Mouse (Mus musculus): Measurements from ENCODE around the gene Fam110c. TPM values are rescaled to one million over a fixed set of nuclear protein-coding genes. Genes with fewer than 3 reads are reported as not detected.

The Fam110c gene
- total and polyA plus RNA-seq, 3 experiments, result 0.10 TPM; not detected in 2

GRCm38 (mm10) chr12:31080890-31081554 lies 7.4 kb downstream of the Fam110c start (continued):
- TF ChIP-seq MAX (IDR thresholded peaks at IDR 0.05; ENCODE audit: low read length) (no peak), CHD2 (IDR thresholded peaks at IDR 0.05; ENCODE audit: low read length) (no peak), JUN (IDR thresholded peaks at IDR 0.05; ENCODE audit: insufficient read depth, low read depth, low read length) (no peak), BHLHE40 (IDR thresholded peaks at IDR 0.05; ENCODE audit: low read depth, low read length) (peak; percentile 34)

- no peaks in the 10 kb centered on the region for H3K9me3 ChIP-seq (replicated peaks; ENCODE audit: low read length)
- H3K4me1 ChIP-seq (ENCODE audit: control insufficient read depth in 1 of 2, insufficient read depth in 2 of 2), result peaks cover 4 to 12% of the 10 kb centered on the region in 2 experiments; a peak in 3 of 4 replicates
- dilution Hi-C loops (cut with MboI; ENCODE audit: extremely low pct_ligation_motif_present, extremely low pct_unique_long_range_greater_than_20kb, low sequenced_read_pairs), result no loop called here
- no peak overlapping the region for H3K4me2 ChIP-seq (ENCODE audit: insufficient read depth, low read depth, poor library complexity, severe bottlenecking)
- no peak overlapping the region for H3K27ac ChIP-seq (ENCODE audit: insufficient read depth, low read depth)
- in situ Hi-C loops (cut with MboI; ENCODE audit: low pct_ligation_motif_present, low pct_unique_long_range_greater_than_20kb, low sequenced_read_pairs), result no loop called here
- TF ChIP-seq MAZ (IDR thresholded peaks at IDR 0.05; ENCODE audit: low read depth, low read length) (no peak), CTCF (conservative IDR thresholded peaks at IDR 0.05 in 1 of 2, IDR thresholded peaks at IDR 0.05 in 1 of 2; ENCODE audit: low read depth in 2 of 2, low read length in 2 of 2) (no peak), USF1 (IDR thresholded peaks at IDR 0.05; ENCODE audit: low read depth, low read length) (no peak), JUND (conservative IDR thresholded peaks at IDR 0.05; ENCODE audit: low read depth, low read length) (no peak), POLR2AphosphoS2 (IDR thresholded peaks at IDR 0.05; ENCODE audit: low read depth, low read length) (no peak), MAX (IDR thresholded peaks at IDR 0.05; ENCODE audit: low read length) (no peak), NELFE (IDR thresholded peaks at IDR 0.05; ENCODE audit: low read depth, low read length) (no peak), EP300 (IDR thresholded peaks at IDR 0.05; ENCODE audit: low read length) (no peak), CHD2 (IDR thresholded peaks at IDR 0.05; ENCODE audit: low read length) (no peak), ETS1 (conservative IDR thresholded peaks at IDR 0.05; ENCODE audit: low read depth, low read length) (no peak), NRF1 (IDR thresholded peaks at IDR 0.05; ENCODE audit: low read depth, low read length) (no peak), SIN3A (IDR thresholded peaks at IDR 0.05; ENCODE audit: low read length) (no peak), E2F4 (IDR thresholded peaks at IDR 0.05; ENCODE audit: insufficient replicate concordance, low read depth, low read length) (no peak), GABPA (IDR thresholded peaks at IDR 0.05; ENCODE audit: insufficient replicate concordance, low read depth, low read length) (no peak), TCF12 (IDR thresholded peaks at IDR 0.05; ENCODE audit: low read depth, low read length) (no peak), ZKSCAN1 (IDR thresholded peaks at IDR 0.05; ENCODE audit: borderline replicate concordance, low read depth, low read length) (no peak), RAD21 (IDR thresholded peaks at IDR 0.05; ENCODE audit: low read depth, low read length) (no peak), MXI1 (IDR thresholded peaks at IDR 0.05; ENCODE audit: low read depth, low read length) (no peak), ZC3H11A (IDR thresholded peaks at IDR 0.05; ENCODE audit: low read depth, low read length) (no peak), ELF1 (IDR thresholded peaks at IDR 0.05; ENCODE audit: low read depth, low read length) (no peak)
- H3K36me3 ChIP-seq (replicated peaks in 1 of 2; ENCODE audit: control insufficient read depth in 1 of 2, insufficient read depth in 1 of 2, low read length in 1 of 2), result no peaks in the 10 kb centered on the region
- DNase-seq (ENCODE audit: extremely low read depth), result no peak
- no peak overlapping the region for H3K4me3 ChIP-seq (replicated peaks in 1 of 3; ENCODE audit: low read depth in 2 of 3, low read length in 2 of 3, poor library complexity in 1 of 3)
- H3K9ac ChIP-seq (ENCODE audit: insufficient read depth, low read depth), result no peak overlapping the region
- no peaks in the 10 kb centered on the region for H3K27me3 ChIP-seq (replicated peaks)
- H3K79me2 ChIP-seq (replicated peaks; ENCODE audit: control insufficient read depth, extremely low read depth, insufficient read depth, poor library complexity, severe bottlenecking), result no peaks in the 10 kb centered on the region
Observed at GRCm38 (mm10) chr12:31083007-31083406, 9.3 kb downstream of the Fam110c start.
